Mouse (Mus musculus) left cerebral cortex, adult 18-20 months (tissue): ENCODE data around the gene Ssb. TPM values are rescaled to one million over a fixed set of nuclear protein-coding genes. Genes with fewer than 3 reads are reported as not detected.
A peak's percentile ranks its signal among the peaks of the same experiment; 100 is the strongest.

Experiments
- DNase-seq, 2 experiments: peaks; one replicate each; pipeline ENCODE4 v3.0.0; 2021 to 2022; ENCODE audit warnings: low spot score in 2 of 2, mixed read lengths in 1 of 2
- long read RNA-seq, 2 experiments: library from polyadenylated mRNA; stranded (forward); transcript quantifications; one replicate each; pipeline ENCODE4 v2.0.0; 2021
- total RNA-seq, 2 experiments: library from RNA; stranded (reverse); gene quantifications; 2 replicates each; pipeline ENCODE4 v1.2.3; 2021

Gene Ssb
- total RNA-seq, result 100 to 1,000 TPM; 121 to 128 TPM
- long read RNA-seq, experiment 1, transcript Ssb-201 (12 exons, 2,001 nt), result major isoform, 94 of 112 reads
- long read RNA-seq, experiment 1, partial matches to known transcripts, result 8 of 112 reads
- long read RNA-seq, experiment 1, other reads (novel, unspliced or antisense), result 10 of 112 reads
- long read RNA-seq, experiment 2, transcript Ssb-201 (12 exons, 2,001 nt), result major isoform, 92 of 110 reads
- long read RNA-seq, experiment 2, partial matches to known transcripts, result 6 of 110 reads
- long read RNA-seq, experiment 2, other reads (novel, unspliced or antisense), result 11 of 110 reads

GRCm38 (mm10) chr2:69861485-69862091, at the start of gene Ssb:
Gene Ssb, plus strand, starts transcription at chr2:69861562.
- peak; percentile 93 to 96 for DNase-seq

- no peak for DNase-seq
Observed at GRCm38 (mm10) chr2:69816575-69816974, 44.8 kb upstream of the Ssb start.

GRCm38 (mm10) chr2:69818350-69819085, 42.8 kb upstream of the Ssb start:
- DNase-seq, result no peak

- no peak for DNase-seq
Observed at GRCm38 (mm10) chr2:69820201-69820600, 41.2 kb upstream of the Ssb start.

- DNase-seq, result no peak
Observed at GRCm38 (mm10) chr2:69821711-69822110, 39.7 kb upstream of the Ssb start, which contains the start of gene Klhl23. Gene Klhl23, plus strand, starts transcription at chr2:69821944.

- DNase-seq, result peak; percentile 39 to 51
Observed at GRCm38 (mm10) chr2:69822361-69823128, 38.8 kb upstream of the Ssb start.

- DNase-seq, result peak; percentile 4 to 52
Observed at GRCm38 (mm10) chr2:69823129-69823677, 38.2 kb upstream of the Ssb start.

- no peak for DNase-seq
Observed at GRCm38 (mm10) chr2:69825898-69826297, 35.5 kb upstream of the Ssb start.

- no peak for DNase-seq
Observed at GRCm38 (mm10) chr2:69826380-69826779, 35.0 kb upstream of the Ssb start.

GRCm38 (mm10) chr2:69828031-69828430, 33.3 kb upstream of the Ssb start:
- DNase-seq, result no peak

- no peak for DNase-seq
Observed at GRCm38 (mm10) chr2:69829680-69830079, 31.7 kb upstream of the Ssb start.

- DNase-seq, result no peak
Observed at GRCm38 (mm10) chr2:69830116-69830515, 31.2 kb upstream of the Ssb start.

GRCm38 (mm10) chr2:69837244-69837967, 24.0 kb upstream of the Ssb start:
- DNase-seq, result no peak

- no peak for DNase-seq
Observed at GRCm38 (mm10) chr2:69837996-69838395, 23.4 kb upstream of the Ssb start.

GRCm38 (mm10) chr2:69838707-69839106, 22.7 kb upstream of the Ssb start:
- DNase-seq, result no peak

- no peak for DNase-seq
Observed at GRCm38 (mm10) chr2:69840261-69840660, 21.1 kb upstream of the Ssb start.

- DNase-seq, result no peak
Observed at GRCm38 (mm10) chr2:69849215-69849614, 12.1 kb upstream of the Ssb start.

- no peak for DNase-seq
Observed at GRCm38 (mm10) chr2:69851427-69852058, 9.8 kb upstream of the Ssb start.

GRCm38 (mm10) chr2:69856392-69856791, 5.0 kb upstream of the Ssb start:
- DNase-seq, result no peak

GRCm38 (mm10) chr2:69857882-69858281, 3.5 kb upstream of the Ssb start:
- DNase-seq, result no peak
